ENCODE assay signal across 10 mouse cellular contexts in genomic region chr11:114447461-114447847, GRCm38 (mm10).
A peak's percentile ranks its signal among the peaks of the same experiment; 100 is the strongest.
DNase-seq lines count a peak whose midpoint lies in the region; ATAC-seq and TF ChIP-seq lines count a peak whose summit lies in the region.
"Had no signal": no experiment of that assay in that cellular context is flagged by ENCODE, and none has a peak within 500 bp of the region (broad histone marks: within the 10 kb centered on the region; RNA-seq: fewer than 3 reads in every experiment).

No protein-coding gene starts in this region.

- TF ChIP-seq CTCF in stomach, postnatal 0 days (IDR thresholded peaks at IDR 0.05; ENCODE audit: low read depth), result no peak

- 0 out of 2 replicates have a peak overlapping the region, but pooled peaks have one; percentile 33 for H3K4me2 ChIP-seq in hindbrain, embryonic 11.5 days (replicated peaks; ENCODE audit: low read depth, low read length)
- H3K4me2 ChIP-seq in hindbrain, embryonic 14.5 days (replicated peaks), result no peak overlapping the region
- H3K4me2 ChIP-seq in neural tube, embryonic 12.5 days (replicated peaks), result peak overlapping the region; percentile 58; the same call in 1 of the 2 replicates
- peak overlapping the region; percentile 58 for H3K4me2 ChIP-seq in limb, embryonic 14.5 days (replicated peaks; ENCODE audit: low read depth, low read length, severe bottlenecking)
- peak overlapping the region; percentile 52; the same call in 1 of the 2 replicates for H3K4me2 ChIP-seq in stomach, postnatal 0 days (replicated peaks; ENCODE audit: low read depth)

- no peak overlapping the region for H3K4me3 ChIP-seq in hindbrain, embryonic 11.5 days (ENCODE audit: low read depth, low read length)
- no peak overlapping the region for H3K4me3 ChIP-seq in hindbrain, embryonic 14.5 days (replicated peaks; ENCODE audit: low read length)
- H3K4me3 ChIP-seq in neural tube, embryonic 12.5 days, result no peak overlapping the region
- no peak overlapping the region for H3K4me3 ChIP-seq in limb, embryonic 14.5 days (replicated peaks; ENCODE audit: low read length)
- no peak overlapping the region for H3K4me3 ChIP-seq in stomach, postnatal 0 days (ENCODE audit: low read depth, low read length)

- H3K9me3 ChIP-seq in hindbrain, embryonic 11.5 days (ENCODE audit: control insufficient read depth, low read length), result no peaks in the 10 kb centered on the region
- no peaks in the 10 kb centered on the region for H3K9me3 ChIP-seq in hindbrain, embryonic 14.5 days (ENCODE audit: control insufficient read depth, low read length)
- no peaks in the 10 kb centered on the region for H3K9me3 ChIP-seq in neural tube, embryonic 12.5 days
- H3K9me3 ChIP-seq in limb, embryonic 14.5 days (ENCODE audit: control insufficient read depth, low read length), result no peaks in the 10 kb centered on the region
- H3K9me3 ChIP-seq in stomach, postnatal 0 days (ENCODE audit: control insufficient read depth, low read length), result no peaks in the 10 kb centered on the region

- ATAC-seq in hindbrain, embryonic 11.5 days (ENCODE audit: low FRiP score), result no peak
- no peak for ATAC-seq in hindbrain, embryonic 14.5 days (ENCODE audit: low FRiP score)
- ATAC-seq in neural tube, embryonic 12.5 days (ENCODE audit: low FRiP score, low read depth), result no peak
- ATAC-seq in limb, embryonic 14.5 days (ENCODE audit: low FRiP score, low read depth), result no peak
- no peak for ATAC-seq in stomach, postnatal 0 days (ENCODE audit: low FRiP score, low TSS enrichment)

- TF ChIP-seq EP300 in stomach, postnatal 0 days (optimal IDR thresholded peaks at IDR 0.05), result no peak

- no peak overlapping the region for H3K27ac ChIP-seq in hindbrain, embryonic 11.5 days (ENCODE audit: low read depth, low read length)
- no peak overlapping the region for H3K27ac ChIP-seq in hindbrain, embryonic 14.5 days
- H3K27ac ChIP-seq in neural tube, embryonic 12.5 days, result no peak overlapping the region
- H3K27ac ChIP-seq in limb, embryonic 14.5 days (replicated peaks; ENCODE audit: low read depth, low read length), result no peak overlapping the region
- H3K27ac ChIP-seq in stomach, postnatal 0 days (replicated peaks), result no peak overlapping the region

- H3K9ac ChIP-seq in hindbrain, embryonic 11.5 days (ENCODE audit: low read depth, low read length), result no peak overlapping the region
- no peak overlapping the region for H3K9ac ChIP-seq in hindbrain, embryonic 14.5 days
- H3K9ac ChIP-seq in neural tube, embryonic 12.5 days, result no peak overlapping the region
- no peak overlapping the region for H3K9ac ChIP-seq in limb, embryonic 14.5 days (ENCODE audit: low read depth, low read length, severe bottlenecking)
- H3K9ac ChIP-seq in stomach, postnatal 0 days (ENCODE audit: low read length), result no peak overlapping the region

- H3K36me3 ChIP-seq in hindbrain, embryonic 11.5 days (ENCODE audit: control insufficient read depth, insufficient read depth, low read length), result no peaks in the 10 kb centered on the region
- no peaks in the 10 kb centered on the region for H3K36me3 ChIP-seq in hindbrain, embryonic 14.5 days (replicated peaks; ENCODE audit: control insufficient read depth, insufficient read depth)
- no peaks in the 10 kb centered on the region for H3K36me3 ChIP-seq in neural tube, embryonic 12.5 days
- H3K36me3 ChIP-seq in limb, embryonic 14.5 days (ENCODE audit: control insufficient read depth, insufficient read depth, low read length), result no peaks in the 10 kb centered on the region
- H3K36me3 ChIP-seq in stomach, postnatal 0 days (ENCODE audit: control insufficient read depth, insufficient read depth, low read length), result no peaks in the 10 kb centered on the region

- WGBS in hindbrain, embryonic 11.5 days, result 86% methylated on average over 5 of the region's 5 CpGs
- WGBS in hindbrain, embryonic 14.5 days, result 89% methylated on average over 5 of the region's 5 CpGs
- WGBS in neural tube, embryonic 12.5 days, result 88% methylated on average over 5 of the region's 5 CpGs
- WGBS in limb, embryonic 14.5 days, result 84% methylated on average over 5 of the region's 5 CpGs
- 85% methylated on average over 5 of the region's 5 CpGs for WGBS in stomach, postnatal 0 days

- peaks cover 10% of the 10 kb centered on the region; the same call in 1 of the 2 replicates for H3K4me1 ChIP-seq in hindbrain, embryonic 11.5 days (replicated peaks; ENCODE audit: control insufficient read depth, insufficient read depth, low read length)
- peaks cover 27% of the 10 kb centered on the region for H3K4me1 ChIP-seq in hindbrain, embryonic 14.5 days (replicated peaks; ENCODE audit: control insufficient read depth, insufficient read depth, low read length)
- peaks cover 36% of the 10 kb centered on the region for H3K4me1 ChIP-seq in neural tube, embryonic 12.5 days
- peaks cover 25% of the 10 kb centered on the region for H3K4me1 ChIP-seq in limb, embryonic 14.5 days (ENCODE audit: control insufficient read depth, insufficient read depth, low read length)
- H3K4me1 ChIP-seq in stomach, postnatal 0 days (replicated peaks; ENCODE audit: control insufficient read depth, insufficient read depth), result peaks cover 4% of the 10 kb centered on the region; the same call in 1 of the 2 replicates

- H3K27me3 ChIP-seq in hindbrain, embryonic 11.5 days (ENCODE audit: control insufficient read depth, insufficient read depth, low read length), result no peaks in the 10 kb centered on the region
- H3K27me3 ChIP-seq in hindbrain, embryonic 14.5 days (ENCODE audit: control insufficient read depth, insufficient read depth, low read length), result no peaks in the 10 kb centered on the region
- H3K27me3 ChIP-seq in neural tube, embryonic 12.5 days (replicated peaks), result no peaks in the 10 kb centered on the region; the same call in 1 of the 2 replicates
- H3K27me3 ChIP-seq in limb, embryonic 14.5 days (ENCODE audit: control insufficient read depth, insufficient read depth, low read length), result no peaks in the 10 kb centered on the region
- H3K27me3 ChIP-seq in stomach, postnatal 0 days (ENCODE audit: control insufficient read depth, insufficient read depth, low read length), result no peaks in the 10 kb centered on the region

- no peak for DNase-seq in hindbrain, embryonic 11.5 days (ENCODE audit: low spot score)
- no peak for DNase-seq in hindbrain, embryonic 14.5 days (ENCODE audit: low spot score)
- DNase-seq in neural tube, embryonic 10.5 days (ENCODE audit: extremely low spot score, low spot score), result no peak
- no peak for DNase-seq in limb, embryonic 14.5 days (ENCODE audit: low spot score)
- DNase-seq in stomach, postnatal 0 days (ENCODE audit: low spot score), result no peak
- DNase-seq in cerebellum, postnatal 25 days, result no peak
- no peak for DNase-seq in urinary bladder, adult 18-20 months (ENCODE audit: low spot score in 2 of 2)
- DNase-seq: gastrocnemius, postnatal 10 days; layer of hippocampus, postnatal 36 days had no signal

- TF ChIP-seq POLR2A in limb, embryonic 14.5 days (IDR thresholded peaks at IDR 0.05; ENCODE audit: borderline replicate concordance, extremely low read depth, insufficient read depth, insufficient read length), result no peak
